Mouse (Mus musculus) MEL (cell line): ENCODE results near the gene Fam20b. TPM values are rescaled to one million over a fixed set of nuclear protein-coding genes. Genes with fewer than 3 reads are reported as not detected.

Source experiments
- DNase-seq: peaks from one replicate; pipeline ENCODE4 v3.0.0; 2011; ENCODE audit warnings: low read depth, low spot score
- H3K27ac ChIP-seq: 2 replicates; pipeline ENCODE4 v1.5.1; 2012; ENCODE audit warnings: low read depth, mild to moderate bottlenecking, control low read depth, low read length, moderate library complexity; ENCODE audit not compliant: control insufficient read depth
- H3K27me3 ChIP-seq, 2 experiments: fragments of 150-350 bp in 1 of 2; sonication (generic) in 1 of 2; 2 replicates each; pipeline ENCODE4 v1.6.1; 2012; ENCODE audit warnings: low read length in 2 of 2, mild to moderate bottlenecking in 2 of 2, improper control_type of control experiment in 1 of 2, moderate library complexity in 1 of 2; ENCODE audit not compliant: insufficient read depth in 2 of 2, control insufficient read depth in 1 of 2
- H3K36me3 ChIP-seq, 2 experiments: 2 replicates each; pipeline ENCODE4 v1.6.1; 2012 to 2014; ENCODE audit warnings: low read length in 2 of 2, improper control_type of control experiment in 1 of 2, inconsistent platforms in 1 of 2, mild to moderate bottlenecking in 1 of 2; ENCODE audit not compliant: insufficient read depth in 2 of 2, control insufficient read depth in 1 of 2
- H3K4me1 ChIP-seq, 2 experiments: fragments of 150-350 bp in 1 of 2; sonication (generic) in 1 of 2; 2 replicates each; pipeline ENCODE4 v1.6.1; 2012; ENCODE audit warnings: low read length in 2 of 2, improper control_type of control experiment in 1 of 2, mild to moderate bottlenecking in 1 of 2; ENCODE audit not compliant: insufficient read depth in 2 of 2, control insufficient read depth in 1 of 2
- H3K4me3 ChIP-seq, 2 experiments: fragments of 150-350 bp in 1 of 2; sonication (generic) in 1 of 2; 2 replicates each; pipeline ENCODE4 v1.5.1; 2012; ENCODE audit warnings: low read depth in 2 of 2, low read length in 2 of 2, mild to moderate bottlenecking in 2 of 2, moderate library complexity in 2 of 2, control low read depth in 1 of 2, improper control_type of control experiment in 1 of 2; ENCODE audit not compliant: control insufficient read depth in 1 of 2, insufficient read depth in 1 of 2
- H3K79me2 ChIP-seq: 2 replicates; pipeline ENCODE4 v1.6.1; 2012; ENCODE audit warnings: mild to moderate bottlenecking, low read length, moderate library complexity; ENCODE audit not compliant: control insufficient read depth, poor library complexity, insufficient read depth
- H3K9ac ChIP-seq: 2 replicates; pipeline ENCODE4 v1.6.1; 2012; ENCODE audit warnings: low read depth, mild to moderate bottlenecking, control low read depth, low read length, moderate library complexity; ENCODE audit not compliant: control insufficient read depth, poor library complexity, severe bottlenecking
- H3K9me3 ChIP-seq: fragments of 150-350 bp; sonication (generic); replicated peaks from 2 replicates; pipeline ENCODE4 v1.6.1; 2012; ENCODE audit warnings: mild to moderate bottlenecking, low read length, improper control_type of control experiment, moderate library complexity; ENCODE audit not compliant: insufficient read depth
- BHLHE40 ChIP-seq: IDR thresholded peaks from 2 replicates; pipeline ENCODE4 v1.6.1; 2012; ENCODE audit warnings: low read depth, mild to moderate bottlenecking, inconsistent platforms, low read length, improper control_type of control experiment, borderline replicate concordance
- CHD1 ChIP-seq: IDR thresholded peaks from 2 replicates; pipeline ENCODE4 v1.6.1; 2012; ENCODE audit warnings: low read depth, mild to moderate bottlenecking, inconsistent platforms, low read length, improper control_type of control experiment
- CHD2 ChIP-seq: IDR thresholded peaks from 2 replicates; pipeline ENCODE4 v1.6.1; 2011; ENCODE audit warnings: low read length, improper control_type of control experiment
- ELF1 ChIP-seq: IDR thresholded peaks from 2 replicates; pipeline ENCODE4 v1.6.1; 2014; ENCODE audit warnings: low read depth, mild to moderate bottlenecking, inconsistent platforms, low read length, improper control_type of control experiment, moderate library complexity
- ETS1 ChIP-seq: IDR thresholded peaks from 2 replicates; pipeline ENCODE4 v1.6.1; 2012; ENCODE audit warnings: low read depth, mild to moderate bottlenecking, inconsistent platforms, low read length, improper control_type of control experiment, moderate library complexity
- GABPA ChIP-seq: IDR thresholded peaks from 2 replicates; pipeline ENCODE4 v1.6.1; 2012; ENCODE audit warnings: low read depth, mild to moderate bottlenecking, inconsistent platforms, low read length, improper control_type of control experiment, moderate library complexity
- HCFC1 ChIP-seq: IDR thresholded peaks from 2 replicates; pipeline ENCODE4 v1.6.1; 2012; ENCODE audit warnings: low read depth, mild to moderate bottlenecking, inconsistent platforms, low read length, improper control_type of control experiment, moderate library complexity
- MAFK ChIP-seq: IDR thresholded peaks from 2 replicates; pipeline ENCODE4 v1.6.1; 2011; ENCODE audit warnings: low read depth, mild to moderate bottlenecking, low read length, improper control_type of control experiment, borderline replicate concordance
- MAX ChIP-seq: IDR thresholded peaks from 2 replicates; pipeline ENCODE4 v1.6.1; 2011; ENCODE audit warnings: low read length, improper control_type of control experiment
- MAZ ChIP-seq: IDR thresholded peaks from 2 replicates; pipeline ENCODE4 v1.6.1; 2012; ENCODE audit warnings: low read depth, mild to moderate bottlenecking, inconsistent platforms, low read length, improper control_type of control experiment
- MYC ChIP-seq: IDR thresholded peaks from 2 replicates; pipeline ENCODE4 v1.6.1; 2011; ENCODE audit warnings: low read depth, mild to moderate bottlenecking, low read length, improper control_type of control experiment, moderate library complexity
- NELFE ChIP-seq: IDR thresholded peaks from 2 replicates; pipeline ENCODE4 v1.6.1; 2011; ENCODE audit warnings: low read depth, low read length, improper control_type of control experiment
- NRF1 ChIP-seq: IDR thresholded peaks from 2 replicates; pipeline ENCODE4 v1.6.1; 2014; ENCODE audit warnings: low read depth, mild to moderate bottlenecking, inconsistent platforms, low read length, improper control_type of control experiment, moderate library complexity; ENCODE audit not compliant: poor library complexity, insufficient read depth, severe bottlenecking
- POLR2AphosphoS5 ChIP-seq: IDR thresholded peaks from 2 replicates; pipeline ENCODE4 v1.6.1; 2012; ENCODE audit warnings: low read depth, borderline replicate concordance, mild to moderate bottlenecking, inconsistent platforms, low read length, moderate library complexity, mixed read lengths
- RCOR1 ChIP-seq: IDR thresholded peaks from 2 replicates; pipeline ENCODE4 v1.6.1; 2012; ENCODE audit warnings: low read depth, mild to moderate bottlenecking, inconsistent platforms, low read length, improper control_type of control experiment
- TAL1 ChIP-seq: IDR thresholded peaks from 2 replicates; pipeline ENCODE4 v1.6.1; 2012; ENCODE audit warnings: mild to moderate bottlenecking, inconsistent platforms, low read length, moderate library complexity, mixed read lengths
- TBP ChIP-seq: IDR thresholded peaks from 2 replicates; pipeline ENCODE4 v1.8.0; 2011; ENCODE audit warnings: low read depth, low read length, improper control_type of control experiment
- TCF12 ChIP-seq: IDR thresholded peaks from 2 replicates; pipeline ENCODE4 v1.6.1; 2014; ENCODE audit warnings: low read depth, mild to moderate bottlenecking, inconsistent platforms, low read length, improper control_type of control experiment, moderate library complexity
- UBTF ChIP-seq: IDR thresholded peaks from 2 replicates; pipeline ENCODE4 v1.6.1; 2012; ENCODE audit warnings: low read depth, mild to moderate bottlenecking, inconsistent platforms, low read length, improper control_type of control experiment, moderate library complexity, borderline replicate concordance; ENCODE audit not compliant: insufficient read depth
- USF1 ChIP-seq: IDR thresholded peaks from 2 replicates; pipeline ENCODE4 v1.6.1; 2014; ENCODE audit warnings: low read depth, mild to moderate bottlenecking, inconsistent platforms, low read length, improper control_type of control experiment, moderate library complexity
- ZC3H11A ChIP-seq: IDR thresholded peaks from 2 replicates; pipeline ENCODE4 v1.6.1; 2012; ENCODE audit warnings: low read depth, mild to moderate bottlenecking, inconsistent platforms, low read length, improper control_type of control experiment
- ZKSCAN1 ChIP-seq: IDR thresholded peaks from 2 replicates; pipeline ENCODE4 v1.6.1; 2012; ENCODE audit warnings: low read depth, mild to moderate bottlenecking, inconsistent platforms, low read length, improper control_type of control experiment, moderate library complexity
- ZMIZ1 ChIP-seq: IDR thresholded peaks from 2 replicates; pipeline ENCODE4 v1.6.1; 2012; ENCODE audit warnings: low read depth, mild to moderate bottlenecking, inconsistent platforms, low read length, improper control_type of control experiment, moderate library complexity
- ZNF384 ChIP-seq: IDR thresholded peaks from 2 replicates; pipeline ENCODE4 v1.6.1; 2012; ENCODE audit warnings: low read depth, mild to moderate bottlenecking, inconsistent platforms, low read length, improper control_type of control experiment
- polyA plus RNA-seq, 2 experiments: library from polyadenylated mRNA; stranded (reverse) in 1 of 2; unstranded in 1 of 2; fragments of >175 nt in 1 of 2; fragments of >200 nt in 1 of 2; gene quantifications; 2 replicates each; pipeline versions ENCODE4 v1.2.1 to v1.2.4; 2012; ENCODE audit warnings: low replicate concordance in 2 of 2, low read depth in 1 of 2; ENCODE audit not compliant: insufficient read length in 2 of 2, insufficient read depth in 1 of 2, missing spikeins in 1 of 2
- total RNA-seq: library from RNA; depleted of rRNA; stranded (reverse); fragments of 300-350 nt; gene quantifications from 2 replicates; pipeline ENCODE4 v1.2.3, GENCODE M21; 2012

Fam20b gene
- total and polyA plus RNA-seq, 3 experiments = 19.6 to 22.0 TPM; not detected in 1

DNA sequence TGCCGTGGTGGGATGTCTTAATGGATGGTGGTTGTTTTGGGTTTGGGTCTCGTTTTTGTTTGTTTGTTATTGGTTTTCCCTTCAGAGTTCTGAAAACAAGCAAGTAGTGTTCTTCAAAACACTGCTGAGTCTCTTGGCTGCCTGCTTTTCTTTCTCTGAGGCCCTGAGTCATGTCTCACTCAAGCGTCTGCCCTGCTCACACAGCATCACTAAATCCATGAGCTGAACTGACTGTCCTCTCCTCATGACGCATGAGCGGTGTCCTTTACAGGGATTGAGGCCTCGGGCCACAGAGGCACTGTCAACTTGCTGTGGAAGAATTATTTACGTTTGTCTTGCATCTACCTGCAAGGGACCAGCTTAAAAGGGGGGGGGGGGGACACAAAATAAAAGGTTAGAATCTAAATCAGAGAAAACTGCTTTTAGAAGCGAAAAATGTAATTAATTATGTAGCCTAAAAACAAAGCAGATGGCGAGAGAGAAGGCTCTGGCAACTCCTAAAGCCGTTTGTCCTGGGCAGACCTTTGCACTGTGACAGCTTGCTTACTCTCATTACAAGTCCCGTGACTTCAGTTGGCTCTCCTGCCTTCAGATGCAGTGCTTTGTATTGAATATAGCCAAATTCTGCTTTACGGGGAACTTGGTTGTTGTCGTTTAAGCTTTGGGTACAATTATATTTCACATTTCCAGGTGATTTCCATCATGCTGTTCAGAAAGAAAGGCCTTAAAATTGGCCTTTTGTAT is 73.9 kb downstream of the Fam20b start:
- no peak for TF ChIP-seq TAL1
- no peak for TF ChIP-seq NRF1
- TF ChIP-seq ZNF384 = no peak
- no peak for TF ChIP-seq USF1
- no peak for TF ChIP-seq CHD1
- no peak for TF ChIP-seq RCOR1
- TF ChIP-seq MAFK = no peak
- TF ChIP-seq HCFC1 = no peak
- TF ChIP-seq ZMIZ1 = no peak
- TF ChIP-seq ZKSCAN1 = no peak
- TF ChIP-seq ELF1 = no peak
- Histone ChIP-seq H3K9ac (no peak overlapping the region), H3K36me3 (peaks cover 3 to 22% of the 10 kb centered on the region in 2 experiments; a peak in 3 of 4 replicates), H3K27me3 (no peaks in the 10 kb centered on the region), H3K4me3 (no peak overlapping the region), H3K4me1 (peaks cover 0 to 19% of the 10 kb centered on the region in 2 experiments; a peak in 3 of 4 replicates), H3K9me3 (no peaks in the 10 kb centered on the region), H3K79me2 (no peaks in the 10 kb centered on the region), H3K27ac (no peak overlapping the region)
- DNase-seq = no peak

GRCm38 (mm10) chr1:156644061-156644460 is 74.8 kb downstream of the Fam20b start:
- Histone ChIP-seq H3K36me3 (peaks cover 4 to 18% of the 10 kb centered on the region in 2 experiments), H3K27ac (no peak overlapping the region), H3K27me3 (no peaks in the 10 kb centered on the region), H3K4me3 (no peak overlapping the region), H3K9me3 (no peaks in the 10 kb centered on the region), H3K79me2 (no peaks in the 10 kb centered on the region), H3K4me1 (peaks cover 0 to 18% of the 10 kb centered on the region in 2 experiments; a peak in 3 of 4 replicates), H3K9ac (no peak overlapping the region)
- no peak for DNase-seq
- TF ChIP-seq CHD1 (no peak), NRF1 (no peak), GABPA (no peak), TCF12 (no peak), BHLHE40 (no peak), USF1 (no peak), NELFE (no peak), MAFK (no peak), POLR2AphosphoS5 (no peak), MYC (no peak), UBTF (no peak), CHD2 (no peak), ZC3H11A (no peak), ELF1 (no peak), TAL1 (no peak), TBP (no peak), ETS1 (no peak), MAX (no peak), MAZ (no peak)
